Mouse (Mus musculus) liver, embryonic 11.5 days (tissue): ENCODE measurements at regions not wholly inside any gene's neighbourhood (a gene's known extent, or its start where the extent isn't known, plus 50 kb on each side); places are given as distances from the start of the nearest gene placed in this dataset.
"Not testable (repeated sequence)": the region's sequence is repeated elsewhere in the genome, so short reads cannot be mapped to it uniquely, and the experiment has no call there.

ENCODE experiments used
- ATAC-seq: fragments of 200-750 bp; cut with Nextera tagmentation; replicated peaks from 2 replicates; pipeline ENCODE4 v1.8.0; 2017; ENCODE audit warnings: moderate number of reproducible peaks, mild to moderate bottlenecking, moderate TSS enrichment, moderate library complexity; ENCODE audit not compliant: low FRiP score
- DNase-seq: peaks from one replicate; pipeline ENCODE4 v3.0.0-alpha.2; 2017; ENCODE audit warnings: low spot score
- H3K27ac ChIP-seq: fragments of 300-500 bp; sonication (generic); 2 replicates; pipeline ENCODE4 v1.5.1; 2014; ENCODE audit warnings: mild to moderate bottlenecking, low read depth, low read length, control low read depth
- H3K27me3 ChIP-seq: fragments of 300-500 bp; sonication (generic); replicated peaks from 2 replicates; pipeline ENCODE4 v1.6.1; 2014; ENCODE audit warnings: low read length, mixed read lengths; ENCODE audit not compliant: control insufficient read depth, insufficient read depth
- H3K36me3 ChIP-seq: fragments of 300-500 bp; sonication (generic); 2 replicates; pipeline ENCODE4 v1.6.1; 2014; ENCODE audit warnings: mild to moderate bottlenecking, low read length, moderate library complexity, mixed read lengths; ENCODE audit not compliant: control insufficient read depth, insufficient read depth
- H3K4me1 ChIP-seq: fragments of 300-500 bp; sonication (generic); replicated peaks from 2 replicates; pipeline ENCODE4 v1.6.1; 2014; ENCODE audit warnings: low read length, mixed read lengths; ENCODE audit not compliant: control insufficient read depth, insufficient read depth
- H3K4me2 ChIP-seq: fragments of 300-500 bp; sonication (generic); 2 replicates; pipeline ENCODE4 v1.6.1; 2014; ENCODE audit warnings: mild to moderate bottlenecking, control low read depth, moderate library complexity
- H3K4me3 ChIP-seq: fragments of 300-500 bp; sonication (generic); 2 replicates; pipeline ENCODE4 v1.5.1; 2014; ENCODE audit warnings: low read depth, low read length, control low read depth
- H3K9ac ChIP-seq: fragments of 300-500 bp; sonication (generic); 2 replicates; pipeline ENCODE4 v1.6.1; 2014; ENCODE audit warnings: low read depth, low read length, control low read depth
- H3K9me3 ChIP-seq: fragments of 300-500 bp; sonication (generic); 2 replicates; pipeline ENCODE4 v1.6.1; 2016; ENCODE audit warnings: low read length, inconsistent platforms, mixed read lengths; ENCODE audit not compliant: control insufficient read depth
- WGBS: fragments of 180-500 bp; shearing (Covaris S2); extraction: QIAGEN DNeasy Blood & Tissue Kit; methylation state at CpG from one replicate; pipeline ENCODE4 v1.1.7; 2014; 5-methylcytosine and 5-hydroxymethylcytosine counted together

GRCm38 (mm10) chr13:57046130-57046529 lies 150.3 kb upstream of the Trpc7 start:
- not testable (repeated sequence) for ATAC-seq, H3K4me2 ChIP-seq, DNase-seq

DNA sequence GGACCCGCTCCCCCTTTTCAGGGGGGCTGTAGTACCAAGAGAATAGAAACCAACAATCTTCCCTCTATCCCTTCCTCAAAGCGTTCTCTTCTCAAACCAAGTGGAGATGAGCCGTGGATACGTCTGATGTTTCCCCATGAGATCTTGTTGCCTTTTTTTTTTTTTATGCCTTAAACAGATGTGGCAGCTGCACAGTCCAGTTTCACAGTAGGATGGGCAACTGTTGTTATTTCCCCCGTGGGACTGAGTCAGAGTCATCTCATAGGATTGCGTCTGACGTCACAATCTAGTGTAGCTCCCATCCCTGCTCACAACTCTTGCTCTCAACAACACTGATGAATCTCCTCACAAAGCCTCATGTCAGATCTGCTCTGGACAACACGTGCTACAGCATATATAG lies 148.7 kb upstream of the Trpc7 start:
- no peaks in the 10 kb centered on the region for H3K36me3 ChIP-seq
- H3K9me3 ChIP-seq: no peaks in the 10 kb centered on the region
- no peak overlapping the region for H3K27ac ChIP-seq
- no peak overlapping the region for H3K9ac ChIP-seq
- ATAC-seq: no peak
- H3K27me3 ChIP-seq: no peaks in the 10 kb centered on the region
- DNase-seq: no peak
- WGBS: 88% methylated on average over 8 of the region's 8 CpGs
- no peak overlapping the region for H3K4me2 ChIP-seq
- H3K4me1 ChIP-seq: no peaks in the 10 kb centered on the region
- no peak overlapping the region for H3K4me3 ChIP-seq

More at GRCm38 (mm10) chr13:57046130-57046529, 150.3 kb upstream of the Trpc7 start:
- 19% methylated on average over 5 of the region's 9 CpGs for WGBS
- not testable (repeated sequence) for H3K36me3 ChIP-seq, H3K27ac ChIP-seq, H3K9me3 ChIP-seq, H3K4me3 ChIP-seq, H3K4me1 ChIP-seq, H3K9ac ChIP-seq, H3K27me3 ChIP-seq

DNA sequence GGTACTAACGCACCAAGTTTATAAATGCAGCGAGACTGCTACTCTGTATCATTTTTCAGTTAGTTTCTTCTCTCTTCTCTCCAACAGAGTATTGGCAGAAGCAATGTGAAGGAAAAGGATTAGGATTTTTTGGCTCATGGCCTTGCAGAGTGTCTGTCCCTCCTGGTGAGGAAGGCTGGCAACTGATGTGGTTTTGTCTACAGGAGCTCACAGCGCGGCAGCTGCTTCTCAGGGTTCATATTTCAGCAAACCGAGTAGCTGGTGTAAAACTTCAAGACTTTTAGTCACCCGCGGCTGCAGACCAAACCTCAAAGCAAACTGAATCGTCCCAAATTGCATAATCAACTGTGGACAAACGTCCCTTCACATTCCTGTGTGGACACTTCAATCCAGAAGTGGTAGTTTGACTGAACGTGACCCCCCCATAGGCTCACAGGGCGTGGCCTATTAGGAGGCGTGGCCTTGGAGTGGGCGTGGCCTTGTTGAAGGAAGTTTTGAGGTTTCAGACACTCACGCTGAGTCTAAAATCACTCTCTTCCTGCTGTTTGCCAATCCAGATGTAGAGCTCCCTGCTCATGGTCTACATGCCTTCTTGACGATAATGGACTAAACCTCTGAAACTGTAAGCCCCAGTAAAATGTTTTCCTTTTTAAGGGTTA lies 147.7 kb upstream of the Trpc7 start:
- DNase-seq (no peak), ATAC-seq (no peak)
- no peak overlapping the region for H3K27ac ChIP-seq
- no peak overlapping the region for H3K4me3 ChIP-seq
- no peak overlapping the region for H3K4me2 ChIP-seq
- no peaks in the 10 kb centered on the region for H3K27me3 ChIP-seq
- no peak overlapping the region for H3K9ac ChIP-seq
- no peaks in the 10 kb centered on the region for H3K9me3 ChIP-seq
- 75% methylated on average over 15 of the region's 15 CpGs for WGBS
- H3K36me3 ChIP-seq: no peaks in the 10 kb centered on the region
- H3K4me1 ChIP-seq: no peaks in the 10 kb centered on the region

GRCm38 (mm10) chr13:57042514-57042913 lies 146.7 kb upstream of the Trpc7 start:
- Histone ChIP-seq H3K9ac (no peak overlapping the region), H3K36me3 (no peaks in the 10 kb centered on the region), H3K9me3 (no peaks in the 10 kb centered on the region), H3K4me3 (no peak overlapping the region), H3K4me2 (no peak overlapping the region), H3K27me3 (no peaks in the 10 kb centered on the region), H3K27ac (no peak overlapping the region), H3K4me1 (no peaks in the 10 kb centered on the region)
- ATAC-seq: no peak
- WGBS: 67% methylated on average over 5 of the region's 5 CpGs
- DNase-seq: no peak

DNA sequence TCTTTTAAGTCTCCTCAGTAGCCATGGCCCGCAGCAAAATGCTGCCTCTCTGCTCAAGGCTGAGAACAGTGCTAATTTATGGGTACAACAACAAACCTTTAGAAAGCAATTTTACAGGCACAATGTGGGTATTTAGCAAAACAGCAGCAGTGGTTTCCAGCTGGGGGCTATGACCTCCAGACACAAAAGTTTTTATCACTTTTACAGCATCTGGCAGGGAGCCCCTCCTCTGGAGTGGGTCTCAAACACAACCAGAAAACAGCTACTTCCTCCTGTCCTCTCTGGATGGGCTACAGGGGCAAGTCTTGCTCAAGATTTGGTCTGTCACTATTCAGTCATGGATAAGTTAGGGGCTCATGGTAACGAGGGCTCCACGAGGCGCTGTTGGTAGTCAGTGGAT lies 137.1 kb upstream of the Trpc7 start:
- no peak overlapping the region for H3K9ac ChIP-seq
- 61% methylated on average over 4 of the region's 4 CpGs for WGBS
- no peaks in the 10 kb centered on the region for H3K9me3 ChIP-seq
- H3K4me3 ChIP-seq: no peak overlapping the region
- ATAC-seq: no peak
- H3K27ac ChIP-seq: no peak overlapping the region
- DNase-seq: no peak
- H3K36me3 ChIP-seq: no peaks in the 10 kb centered on the region
- H3K27me3 ChIP-seq: no peaks in the 10 kb centered on the region
- no peaks in the 10 kb centered on the region for H3K4me1 ChIP-seq
- H3K4me2 ChIP-seq: no peak overlapping the region

DNA sequence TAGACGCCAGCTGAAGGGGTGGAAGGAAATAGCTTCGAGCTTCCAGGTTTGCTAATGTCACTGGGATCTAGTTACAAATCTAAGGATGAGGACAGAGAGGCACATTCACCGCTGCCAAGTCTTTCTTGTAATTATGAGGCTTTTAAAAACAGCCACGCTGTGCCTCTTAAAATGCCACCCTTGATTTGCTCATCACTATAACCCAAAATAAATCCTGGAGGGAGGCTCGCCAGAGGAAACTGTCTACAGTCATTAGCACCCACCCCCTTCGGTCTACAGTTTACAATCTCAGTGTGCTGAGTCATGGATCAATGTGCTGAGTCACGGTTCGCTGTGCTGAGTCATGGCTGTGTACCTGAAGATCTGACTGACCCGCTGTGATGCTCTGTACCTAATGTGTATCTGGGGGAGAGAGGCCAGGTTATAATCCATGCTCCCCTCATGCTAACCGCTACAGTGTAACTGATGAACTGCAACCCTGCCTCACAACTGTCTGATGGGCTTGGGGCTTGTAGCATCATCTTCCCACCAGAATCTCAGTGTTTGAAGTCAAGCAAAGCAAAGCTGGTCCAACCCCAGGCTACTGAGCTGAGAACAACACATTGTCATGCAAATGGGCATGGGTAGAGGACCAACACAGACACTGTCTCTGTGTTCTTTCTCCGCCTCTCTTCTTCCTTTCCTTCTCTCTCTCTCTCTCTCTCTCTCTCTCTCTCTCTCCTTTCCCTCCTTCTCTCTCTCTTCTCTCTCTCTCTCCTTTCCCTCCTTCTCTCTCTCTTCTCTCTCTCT lies 122.0 kb upstream of the Trpc7 start:
- Histone ChIP-seq H3K9ac (no peak overlapping the region), H3K4me1 (no peaks in the 10 kb centered on the region), H3K4me2 (no peak overlapping the region), H3K27me3 (no peaks in the 10 kb centered on the region), H3K27ac (no peak overlapping the region), H3K36me3 (no peaks in the 10 kb centered on the region), H3K9me3 (no peaks in the 10 kb centered on the region), H3K4me3 (no peak overlapping the region)
- DNase-seq (no peak), ATAC-seq (no peak)
- WGBS: 70% methylated on average over 11 of the region's 11 CpGs

DNA sequence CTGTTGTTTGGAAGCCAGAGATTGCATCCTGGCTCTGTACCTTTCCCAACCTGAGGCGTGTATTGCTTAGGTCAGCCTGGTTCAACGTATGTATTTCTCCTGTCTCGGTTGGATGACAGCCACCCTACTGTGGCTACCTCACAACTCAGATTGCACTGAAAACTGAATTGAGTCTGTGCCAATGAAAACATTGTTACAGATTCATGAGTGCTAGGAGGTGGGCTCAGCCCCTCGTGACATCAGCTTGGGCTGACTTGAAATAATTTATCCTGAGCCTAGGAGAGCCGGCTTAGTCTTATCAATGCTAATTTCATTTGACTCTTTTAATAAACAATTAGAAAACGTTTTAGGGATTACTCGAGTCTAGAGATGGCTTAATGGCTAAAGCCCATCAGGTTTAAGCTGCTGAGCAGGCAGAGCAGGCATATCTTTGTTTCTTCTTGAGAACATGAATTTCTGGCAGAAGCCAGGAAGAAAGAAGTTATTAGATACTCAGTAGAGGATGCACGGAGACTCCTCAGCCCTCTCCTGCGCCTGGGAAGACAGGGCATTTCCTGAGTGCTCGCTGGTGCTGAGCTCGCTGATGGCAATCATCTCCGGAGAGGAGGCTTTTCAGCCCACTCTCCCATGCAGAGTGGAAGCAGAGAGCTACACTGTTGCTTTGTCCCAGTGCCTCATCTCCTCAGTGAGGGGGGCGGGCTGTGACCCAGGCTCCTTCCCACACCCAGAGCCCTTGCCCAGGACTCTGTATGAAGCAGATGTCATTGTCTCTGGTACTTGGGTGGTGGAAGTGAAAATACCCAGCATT lies 120.9 kb upstream of the Trpc7 start:
- Histone ChIP-seq H3K4me3 (no peak overlapping the region), H3K36me3 (no peaks in the 10 kb centered on the region), H3K27ac (no peak overlapping the region), H3K27me3 (no peaks in the 10 kb centered on the region), H3K4me2 (no peak overlapping the region), H3K9ac (no peak overlapping the region), H3K4me1 (no peaks in the 10 kb centered on the region), H3K9me3 (no peaks in the 10 kb centered on the region)
- DNase-seq (no peak), ATAC-seq (no peak)
- WGBS: 52% methylated on average over 13 of the region's 13 CpGs

GRCm38 (mm10) chr13:57007236-57007635 lies 111.4 kb upstream of the Trpc7 start:
- H3K4me2 ChIP-seq, H3K27me3 ChIP-seq, H3K36me3 ChIP-seq, H3K4me1 ChIP-seq, H3K4me3 ChIP-seq, H3K9me3 ChIP-seq, H3K27ac ChIP-seq, DNase-seq, ATAC-seq, H3K9ac ChIP-seq: not testable (repeated sequence)
- 85% methylated on average over 8 of the region's 8 CpGs for WGBS
